Mouse (Mus musculus): ENCODE measurements around the gene Rpp25l.
"Not testable (repeated sequence)": the region's sequence is repeated elsewhere in the genome, so short reads cannot be mapped to it uniquely, and the experiment has no call there.

The Rpp25l gene

GRCm38 (mm10) chr4:41698421-41699016, 14.8 kb downstream of the Rpp25l start:
- not testable (repeated sequence) for DNase-seq (ENCODE audit: extremely low spot score, low read depth, low spot score)

GRCm38 (mm10) chr4:41696930-41697841, 16.1 kb downstream of the Rpp25l start, which contains the start of gene Cntfr:
Cntfr (minus strand) TSS chr4:41697089.
- not testable (repeated sequence) for DNase-seq (ENCODE audit: extremely low spot score, low read depth, low spot score)

GRCm38 (mm10) chr4:41696452-41696851, 16.9 kb downstream of the Rpp25l start:
- DNase-seq (ENCODE audit: extremely low spot score, low read depth, low spot score), result not testable (repeated sequence)

- DNase-seq (ENCODE audit: extremely low spot score, low read depth, low spot score), result not testable (repeated sequence)
Observed at GRCm38 (mm10) chr4:41695800-41696199, 17.5 kb downstream of the Rpp25l start.

- not testable (repeated sequence) for DNase-seq (ENCODE audit: extremely low spot score, low read depth, low spot score)
Observed at GRCm38 (mm10) chr4:41693511-41693910, 19.8 kb downstream of the Rpp25l start.

DNA sequence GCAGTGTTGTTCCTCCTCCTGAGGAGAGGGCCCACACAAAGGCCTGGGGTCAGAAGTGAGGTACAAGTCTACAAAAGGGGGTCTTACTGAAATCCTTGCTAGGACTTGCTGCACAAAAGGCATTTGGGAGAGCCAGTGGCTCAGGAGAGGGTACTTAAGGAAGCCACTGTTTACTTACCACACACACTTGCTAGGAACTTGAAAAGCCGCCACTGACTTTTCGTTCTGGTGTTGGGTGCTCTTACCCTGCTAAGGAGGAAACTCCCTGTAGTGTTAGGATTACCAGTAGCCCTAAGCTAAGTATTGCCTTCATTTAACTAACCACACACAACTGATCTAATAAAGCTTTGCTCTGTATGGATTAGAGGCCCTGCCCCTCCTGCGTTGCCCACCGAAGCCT, 23.3 kb downstream of the Rpp25l start:
- DNase-seq (ENCODE audit: extremely low spot score, low read depth, low spot score), result not testable (repeated sequence)

DNA sequence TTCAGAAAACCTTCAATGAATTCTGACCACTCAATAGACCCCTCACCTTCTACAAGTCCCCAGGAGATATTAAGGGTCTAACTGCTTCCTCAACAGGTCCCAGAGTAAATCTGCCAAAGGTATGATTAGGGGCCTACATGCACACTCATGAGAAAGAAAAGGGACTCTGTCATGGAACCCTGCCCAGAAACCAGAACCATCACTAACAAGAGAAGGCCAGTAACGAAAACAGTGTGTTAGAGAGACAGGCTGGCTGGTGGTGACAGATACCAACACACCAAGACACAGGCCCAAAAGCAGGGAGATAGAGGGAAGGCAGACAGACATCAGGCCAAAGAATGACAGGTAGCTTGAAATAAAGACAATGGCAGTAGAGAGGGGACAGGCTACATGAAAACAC, 24.8 kb downstream of the Rpp25l start:
- not testable (repeated sequence) for DNase-seq (ENCODE audit: extremely low spot score, low read depth, low spot score)

- not testable (repeated sequence) for DNase-seq (ENCODE audit: extremely low spot score, low read depth, low spot score)
Observed at GRCm38 (mm10) chr4:41685882-41686492, 27.3 kb downstream of the Rpp25l start.

DNA sequence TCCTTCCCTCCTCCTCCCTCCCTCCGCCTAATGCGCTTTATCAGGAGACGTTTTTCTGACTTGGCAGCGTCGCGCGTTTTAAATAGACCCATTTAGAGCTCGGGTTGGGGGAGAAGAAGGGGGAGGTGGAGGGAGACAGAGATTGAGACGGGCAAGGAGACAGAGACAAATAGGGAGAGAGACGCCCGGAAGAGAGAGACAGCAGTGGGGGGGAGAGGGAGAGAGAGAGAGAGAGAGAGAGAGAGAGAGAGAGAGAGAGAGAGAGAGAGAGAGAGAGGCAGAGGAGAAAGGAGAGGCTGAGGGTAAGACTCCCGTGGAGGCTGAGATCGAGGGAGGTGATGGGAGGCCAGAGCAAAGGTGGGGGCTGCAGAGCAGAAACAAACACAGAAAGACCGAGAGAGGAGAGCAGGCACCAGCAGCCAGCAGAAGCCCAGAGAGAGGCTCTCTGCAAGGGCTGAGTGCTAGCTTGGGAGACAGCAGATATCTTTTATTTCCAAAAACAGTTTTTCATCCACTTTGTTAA, 28.3 kb downstream of the Rpp25l start:
- DNase-seq (ENCODE audit: extremely low spot score, low read depth, low spot score), result not testable (repeated sequence)

DNA sequence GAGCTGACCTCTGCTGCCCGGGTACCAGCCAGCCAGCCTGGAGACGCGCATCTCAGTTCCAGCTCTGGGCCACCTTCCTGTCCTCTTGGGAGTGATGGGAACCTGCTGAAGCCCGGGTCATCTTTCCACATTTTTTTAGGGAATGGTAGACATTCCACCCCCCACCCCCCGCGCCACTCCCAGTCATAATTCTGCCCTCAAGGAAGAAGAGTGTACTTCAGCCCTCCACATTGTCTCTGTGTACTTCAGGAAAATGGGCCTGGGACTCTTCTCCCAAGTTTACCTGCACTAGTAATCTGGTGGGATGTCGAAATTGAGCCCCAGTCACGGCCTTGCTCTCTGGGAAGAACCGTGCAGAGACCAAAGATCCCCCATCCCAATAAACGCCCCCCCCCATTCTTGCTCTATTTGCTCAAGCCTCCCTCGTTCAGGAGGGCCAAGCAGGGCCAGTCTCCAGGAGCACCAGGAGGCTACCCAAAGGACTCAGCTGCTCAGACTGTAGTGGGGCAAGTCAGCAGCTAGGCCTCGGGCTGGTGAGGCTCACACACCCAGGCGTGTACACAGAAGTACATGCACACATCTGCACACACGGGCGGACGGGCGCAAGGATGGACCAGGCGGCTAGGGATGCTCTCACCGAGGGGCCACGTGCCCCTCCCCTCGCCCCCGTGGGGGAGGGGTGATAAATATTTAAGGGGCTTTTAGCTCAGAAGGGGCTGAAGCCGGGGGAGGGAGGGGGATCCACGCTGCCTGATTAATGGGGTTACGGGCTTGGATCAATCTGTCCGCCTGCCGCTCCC, 29.0 kb downstream of the Rpp25l start:
- not testable (repeated sequence) for DNase-seq (ENCODE audit: extremely low spot score, low read depth, low spot score)

DNA sequence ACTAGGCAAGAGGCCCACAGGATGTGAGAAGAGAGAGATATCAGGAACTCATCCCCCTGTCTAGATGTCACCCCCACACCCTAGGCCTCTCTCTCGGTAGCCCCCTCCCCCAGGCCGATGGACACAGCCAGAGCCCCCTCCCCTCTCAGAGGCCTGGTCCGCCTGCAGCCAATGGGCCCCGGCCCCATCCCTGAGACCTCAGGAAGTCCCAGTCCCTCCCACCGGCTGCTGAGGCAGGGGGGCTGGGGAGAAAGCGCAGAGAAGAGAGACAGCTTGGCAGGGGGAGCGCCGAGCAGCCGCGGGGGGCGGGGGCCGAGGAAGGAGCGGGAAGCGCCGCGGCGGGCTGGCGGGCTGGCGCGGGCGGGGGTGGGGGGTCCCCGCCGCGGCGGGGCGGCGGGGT, 30.0 kb downstream of the Rpp25l start:
- not testable (repeated sequence) for DNase-seq (ENCODE audit: extremely low spot score, low read depth, low spot score)

DNA sequence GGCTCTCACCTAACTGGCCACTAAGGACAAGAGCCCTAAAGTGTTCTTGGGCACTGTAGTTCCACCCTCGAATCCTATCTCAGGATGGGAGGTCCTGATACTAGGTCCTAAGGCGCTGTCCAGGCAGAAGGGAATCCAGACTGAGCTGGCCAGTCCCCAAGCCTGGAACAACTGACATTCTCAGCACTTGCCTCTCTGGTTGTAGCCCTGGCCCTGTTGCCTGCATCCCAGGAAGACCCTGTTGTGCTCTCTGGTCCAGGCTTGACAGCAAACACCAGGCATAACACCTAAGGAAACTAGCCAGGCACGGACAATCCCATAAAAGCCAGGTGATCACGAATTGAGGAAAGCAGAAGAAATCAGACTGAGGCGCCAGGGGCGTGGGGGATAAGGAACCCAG, 30.5 kb downstream of the Rpp25l start:
- DNase-seq (ENCODE audit: extremely low spot score, low read depth, low spot score), result no peak

GRCm38 (mm10) chr4:41681947-41682346, 31.4 kb downstream of the Rpp25l start:
- DNase-seq (ENCODE audit: extremely low spot score, low read depth, low spot score), result no peak

DNA sequence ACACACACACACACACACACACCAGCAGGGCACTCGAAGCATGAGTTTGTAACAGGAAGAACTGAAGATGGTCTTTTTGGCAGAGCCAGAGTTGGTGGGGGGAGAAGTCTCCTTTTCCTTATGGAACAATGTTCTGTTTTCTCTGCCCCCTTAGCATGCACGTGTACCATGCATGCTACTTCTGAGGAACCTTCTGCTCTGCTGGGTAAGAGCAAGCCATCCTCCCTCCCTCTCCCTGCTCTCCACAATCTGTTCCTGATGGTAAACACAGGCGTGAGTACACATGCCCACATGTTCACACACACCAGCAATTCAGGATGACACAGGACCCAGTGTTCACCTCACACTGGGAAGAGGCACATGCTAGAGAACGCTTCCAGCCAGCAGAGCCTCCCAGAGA, 32.2 kb downstream of the Rpp25l start:
- no peak for DNase-seq (ENCODE audit: extremely low spot score, low read depth, low spot score)

- no peak for DNase-seq (ENCODE audit: extremely low spot score, low read depth, low spot score)
Observed at GRCm38 (mm10) chr4:41679291-41679690, 34.0 kb downstream of the Rpp25l start.

GRCm38 (mm10) chr4:41678863-41679262, 34.5 kb downstream of the Rpp25l start:
- no peak for DNase-seq (ENCODE audit: extremely low spot score, low read depth, low spot score)

GRCm38 (mm10) chr4:41677006-41677629, 36.2 kb downstream of the Rpp25l start:
- no peak for DNase-seq (ENCODE audit: extremely low spot score, low read depth, low spot score)

- DNase-seq (ENCODE audit: extremely low spot score, low read depth, low spot score), result no peak
Observed at GRCm38 (mm10) chr4:41676248-41677005, 36.9 kb downstream of the Rpp25l start.

- no peak for DNase-seq (ENCODE audit: extremely low spot score, low read depth, low spot score)
Observed at GRCm38 (mm10) chr4:41673186-41673585, 40.1 kb downstream of the Rpp25l start.

Measured in hindlimb bud, embryonic 11.5 days (tissue).